Mouse (Mus musculus) forebrain, embryonic 12.5 days (tissue): ENCODE measurements around the gene Bod1. TPM values are rescaled to one million over a fixed set of nuclear protein-coding genes. Genes with fewer than 3 reads are reported as not detected.

Source experiments
- ATAC-seq: fragments of 200-750 bp; cut with Nextera tagmentation; 2 replicates; pipeline ENCODE4 v1.8.0; 2017; ENCODE audit warnings: moderate TSS enrichment; ENCODE audit not compliant: low FRiP score
- H3K27ac ChIP-seq: fragments of 300-500 bp; sonication (generic); 2 replicates; pipeline ENCODE4 v1.5.1; 2016; ENCODE audit warnings: mild to moderate bottlenecking
- H3K27me3 ChIP-seq: fragments of 300-500 bp; sonication (generic); 2 replicates; pipeline ENCODE4 v1.6.1; 2016; ENCODE audit warnings: mild to moderate bottlenecking
- H3K36me3 ChIP-seq: fragments of 300-500 bp; sonication (generic); replicated peaks from 2 replicates; pipeline ENCODE4 v1.6.1; 2016; ENCODE audit warnings: mild to moderate bottlenecking
- H3K4me1 ChIP-seq: fragments of 300-500 bp; sonication (generic); 2 replicates; pipeline ENCODE4 v1.6.1; 2016
- H3K4me2 ChIP-seq: fragments of 300-500 bp; sonication (generic); 2 replicates; pipeline ENCODE4 v1.6.1; 2016; ENCODE audit warnings: mild to moderate bottlenecking, moderate library complexity
- H3K4me3 ChIP-seq: fragments of 300-500 bp; sonication (generic); replicated peaks from 2 replicates; pipeline ENCODE4 v1.5.1; 2016; ENCODE audit warnings: mild to moderate bottlenecking
- H3K9ac ChIP-seq: fragments of 300-500 bp; sonication (generic); 2 replicates; pipeline ENCODE4 v1.6.1; 2016; ENCODE audit warnings: mild to moderate bottlenecking
- H3K9me3 ChIP-seq: fragments of 300-500 bp; sonication (generic); 2 replicates; pipeline ENCODE4 v1.6.1; 2016
- WGBS: fragments of 180-500 bp; shearing (Covaris S2); methylation state at CpG from one replicate; pipeline ENCODE4 v1.1.7; 2016; 5-methylcytosine and 5-hydroxymethylcytosine counted together
- polyA plus RNA-seq: library from polyadenylated mRNA; unstranded; fragments of >200 nt; fragmentation: Nextera tagmentation; extraction: Ambion mirVana; gene quantifications from 2 replicates; pipeline ENCODE4 v1.2.1, GENCODE M21; 2016

Bod1 gene
- polyA plus RNA-seq, 1 experiment from 2014 or later, result 162 TPM

DNA sequence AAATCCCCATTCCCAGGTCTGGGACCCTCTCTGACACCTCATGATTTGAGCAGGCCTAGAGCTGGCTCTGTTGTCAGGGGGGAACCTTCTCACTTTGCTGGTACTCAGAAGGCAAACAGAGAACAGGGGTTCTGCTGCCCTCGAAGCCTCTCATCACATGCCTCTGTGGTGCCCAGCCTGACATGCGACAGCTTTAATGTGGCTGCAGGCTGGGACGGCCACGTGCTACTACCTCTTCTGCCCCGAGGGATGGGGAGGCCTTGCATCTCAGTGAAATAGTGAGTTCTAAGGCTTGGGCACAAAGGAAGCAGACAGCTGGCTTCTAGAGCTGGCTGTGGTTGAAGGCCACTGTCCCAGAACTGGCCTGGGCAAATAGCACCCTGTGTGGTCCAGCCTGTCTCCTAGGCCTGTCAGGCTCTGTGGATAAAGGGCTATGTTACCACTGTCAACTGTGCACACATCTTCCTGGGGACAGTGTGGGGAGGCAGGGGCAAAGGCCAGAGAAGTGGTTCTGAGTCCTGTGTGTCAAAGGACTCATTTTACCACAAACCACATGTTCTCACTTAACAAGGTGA is 8.7 kb downstream of the Bod1 start:
- Histone ChIP-seq H3K4me3 (no peak overlapping the region), H3K36me3 (peaks cover 55% of the 10 kb centered on the region), H3K9ac (no peak overlapping the region), H3K27ac (no peak overlapping the region), H3K9me3 (no peaks in the 10 kb centered on the region), H3K4me1 (no peaks in the 10 kb centered on the region), H3K27me3 (no peaks in the 10 kb centered on the region), H3K4me2 (no peak overlapping the region)
- no peak for ATAC-seq
- 79% methylated on average over 5 of the region's 5 CpGs for WGBS

- Histone ChIP-seq H3K9me3 (no peaks in the 10 kb centered on the region), H3K4me3 (no peak overlapping the region), H3K36me3 (peaks cover 48% of the 10 kb centered on the region), H3K9ac (no peak overlapping the region), H3K4me1 (no peaks in the 10 kb centered on the region), H3K4me2 (no peak overlapping the region), H3K27me3 (no peaks in the 10 kb centered on the region), H3K27ac (no peak overlapping the region)
- no peak for ATAC-seq
- 89% methylated on average over 7 of the region's 7 CpGs for WGBS
Observed at GRCm38 (mm10) chr11:31662214-31662613, 9.5 kb downstream of the Bod1 start.

DNA sequence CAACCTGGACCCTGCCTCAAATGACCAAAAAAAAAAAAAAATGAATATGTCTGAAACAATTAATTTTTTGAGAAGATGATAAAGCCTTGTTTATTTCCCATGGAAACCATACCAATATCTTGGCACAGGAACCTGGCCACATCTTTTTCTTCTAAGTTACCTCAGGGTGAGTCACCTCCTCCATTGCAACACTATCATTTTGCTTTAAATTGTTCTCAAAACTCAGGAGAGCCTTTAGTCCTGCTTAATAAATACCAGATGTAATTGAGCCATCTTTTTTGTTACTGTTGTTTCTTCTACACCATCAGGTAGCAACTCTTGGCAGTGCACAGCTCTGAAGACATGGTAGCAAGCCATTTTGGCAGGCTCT is 13.9 kb downstream of the Bod1 start:
- ATAC-seq, result no peak
- Histone ChIP-seq H3K36me3 (peaks cover 5% of the 10 kb centered on the region; the same call in 1 of the 2 replicates), H3K4me3 (no peak overlapping the region), H3K4me2 (no peak overlapping the region), H3K9ac (no peak overlapping the region), H3K4me1 (no peaks in the 10 kb centered on the region), H3K9me3 (no peaks in the 10 kb centered on the region), H3K27me3 (no peaks in the 10 kb centered on the region), H3K27ac (no peak overlapping the region)

DNA sequence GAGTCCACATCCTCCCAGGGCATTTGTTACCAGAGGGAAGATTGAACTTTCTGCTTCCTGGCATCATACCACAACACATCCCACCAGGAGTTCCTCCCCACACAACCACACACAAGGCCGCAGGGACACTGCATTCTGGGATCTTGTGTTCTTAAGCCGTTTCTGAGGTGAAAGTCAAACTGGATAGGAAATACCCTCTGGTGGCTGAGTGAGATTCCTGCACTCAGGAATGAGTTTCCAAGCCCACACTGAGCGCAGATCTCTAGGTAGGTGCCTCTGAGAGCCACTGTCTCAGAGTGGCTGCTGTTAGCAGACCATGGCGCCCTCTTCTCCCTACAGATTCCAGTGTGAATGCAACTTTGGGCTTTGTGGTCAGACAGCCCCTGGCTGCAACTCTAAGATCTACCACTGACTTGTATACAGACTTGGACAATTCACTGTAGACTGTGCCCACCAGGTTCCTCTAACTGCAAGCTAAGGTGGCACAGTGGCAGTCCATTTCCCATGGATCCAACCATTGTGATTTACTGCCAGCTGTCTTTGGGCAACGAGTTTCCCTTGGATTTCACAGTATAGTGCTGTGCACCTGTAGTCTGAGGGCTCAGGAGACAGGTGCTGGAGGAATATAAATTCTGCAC is 14.4 kb downstream of the Bod1 start:
- H3K4me3 ChIP-seq, result no peak overlapping the region
- no peaks in the 10 kb centered on the region; the same call in 1 of the 2 replicates for H3K36me3 ChIP-seq
- ATAC-seq, result no peak

DNA sequence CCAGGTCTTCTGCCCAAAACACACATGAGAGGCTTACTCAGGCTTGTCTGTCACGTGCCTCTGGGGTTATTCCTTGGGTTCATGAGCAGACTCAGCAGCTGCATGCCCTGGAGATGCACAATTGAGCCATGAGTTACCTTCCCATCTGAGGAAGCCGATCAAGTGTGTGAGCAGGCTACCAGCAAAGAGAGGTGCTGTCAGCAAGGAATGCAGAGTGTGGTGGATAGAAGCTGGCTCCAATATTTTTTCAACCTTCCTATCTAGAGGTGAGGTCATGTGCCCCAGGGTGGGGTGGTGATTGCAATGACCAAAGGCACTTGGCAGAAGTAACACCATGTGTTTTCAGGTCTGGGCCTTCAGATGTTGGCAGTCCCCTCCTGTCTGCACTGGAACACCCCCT is 22.2 kb downstream of the Bod1 start:
- Histone ChIP-seq H3K4me2 (no peak overlapping the region), H3K4me3 (no peak overlapping the region), H3K4me1 (no peaks in the 10 kb centered on the region), H3K27me3 (no peaks in the 10 kb centered on the region), H3K9me3 (no peaks in the 10 kb centered on the region; the same call in 1 of the 2 replicates), H3K27ac (no peak overlapping the region), H3K9ac (no peak overlapping the region), H3K36me3 (no peaks in the 10 kb centered on the region)
- 64% methylated on average over 2 of the region's 2 CpGs for WGBS
- ATAC-seq, result no peak

More for the DNA sequence above, 14.4 kb downstream of the Bod1 start:
- no peak overlapping the region for H3K9ac ChIP-seq
- H3K27me3 ChIP-seq, result no peaks in the 10 kb centered on the region
- H3K4me1 ChIP-seq, result no peaks in the 10 kb centered on the region
- WGBS, result 78% methylated on average over 5 of the region's 5 CpGs
- H3K27ac ChIP-seq, result no peak overlapping the region
- no peak overlapping the region for H3K4me2 ChIP-seq
- H3K9me3 ChIP-seq, result no peaks in the 10 kb centered on the region; the same call in 1 of the 2 replicates

- WGBS, result 89% methylated on average over 10 of the region's 10 CpGs
- Histone ChIP-seq H3K4me1 (no peaks in the 10 kb centered on the region), H3K27ac (no peak overlapping the region), H3K36me3 (no peaks in the 10 kb centered on the region), H3K4me3 (no peak overlapping the region), H3K27me3 (no peaks in the 10 kb centered on the region), H3K4me2 (no peak overlapping the region), H3K9me3 (no peaks in the 10 kb centered on the region), H3K9ac (no peak overlapping the region)
- ATAC-seq, result no peak
Observed at GRCm38 (mm10) chr11:31647268-31647667, 24.4 kb downstream of the Bod1 start.

- Histone ChIP-seq H3K4me3 (no peak overlapping the region), H3K9ac (no peak overlapping the region), H3K27ac (no peak overlapping the region), H3K4me2 (no peak overlapping the region), H3K4me1 (no peaks in the 10 kb centered on the region), H3K9me3 (no peaks in the 10 kb centered on the region), H3K36me3 (no peaks in the 10 kb centered on the region), H3K27me3 (no peaks in the 10 kb centered on the region)
- no peak for ATAC-seq
- WGBS, result 100% methylated on average over 1 of the region's 1 CpGs
Observed at GRCm38 (mm10) chr11:31646571-31646970, 25.1 kb downstream of the Bod1 start.

DNA sequence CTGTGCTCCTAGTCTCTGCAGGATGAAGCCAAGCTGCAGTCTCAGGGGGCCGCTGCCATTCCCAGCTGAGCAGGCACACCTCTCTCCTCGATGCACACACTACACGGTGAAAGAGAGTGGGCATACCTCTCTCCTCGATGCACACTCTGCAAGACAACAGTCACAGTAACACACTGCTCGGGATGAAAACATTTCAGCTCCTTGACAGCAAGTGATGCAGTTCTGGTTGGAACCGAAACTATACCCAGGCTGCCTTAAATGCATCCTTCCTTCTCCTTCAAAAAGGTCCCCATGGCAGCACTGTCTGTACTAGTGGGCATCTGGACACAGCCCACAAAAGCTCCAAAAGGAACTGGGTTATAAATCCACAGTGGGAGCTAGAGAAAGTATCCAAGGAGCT is 28.6 kb downstream of the Bod1 start:
- Histone ChIP-seq H3K36me3 (no peaks in the 10 kb centered on the region), H3K27ac (no peak overlapping the region), H3K4me3 (no peak overlapping the region), H3K9me3 (no peaks in the 10 kb centered on the region), H3K4me2 (no peak overlapping the region), H3K27me3 (no peaks in the 10 kb centered on the region), H3K4me1 (no peaks in the 10 kb centered on the region), H3K9ac (no peak overlapping the region)
- ATAC-seq, result no peak
- WGBS, result 79% methylated on average over 6 of the region's 6 CpGs

DNA sequence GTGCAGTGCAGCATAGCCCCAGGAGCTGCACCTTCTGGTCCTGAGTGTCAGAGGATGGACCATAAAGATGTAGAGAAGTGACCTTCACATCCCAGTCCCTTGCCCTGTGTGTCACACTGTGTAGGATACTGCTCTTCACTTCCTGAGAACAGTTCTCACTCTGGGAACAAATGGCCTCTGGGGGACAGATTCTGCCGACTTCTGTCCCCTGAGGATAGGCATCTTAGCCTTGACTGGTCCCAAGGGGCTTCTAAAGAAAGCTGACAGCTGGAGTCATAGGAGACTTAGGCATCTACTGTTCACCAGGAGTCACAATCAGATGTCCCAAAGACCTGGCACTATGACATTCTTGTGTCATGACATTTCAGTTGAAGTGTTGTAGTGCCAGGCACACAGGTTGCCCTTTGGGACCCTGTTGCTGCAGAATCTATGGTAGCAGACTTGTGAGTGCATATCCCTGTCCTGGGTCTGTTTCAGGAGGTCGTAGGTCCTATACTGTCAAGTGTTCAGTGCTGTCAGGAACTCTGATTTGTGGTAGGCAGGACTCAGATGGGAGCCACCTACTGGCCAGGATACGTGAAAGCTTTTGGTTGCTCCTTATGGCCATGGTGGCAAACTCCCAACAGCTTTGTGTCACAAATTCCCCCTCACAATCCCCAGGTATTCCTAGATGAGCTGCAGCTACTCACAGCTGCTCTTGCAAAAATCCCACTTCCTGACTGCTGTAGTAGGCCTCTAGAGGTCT is 30.4 kb downstream of the Bod1 start:
- Histone ChIP-seq H3K36me3 (no peaks in the 10 kb centered on the region), H3K4me1 (no peaks in the 10 kb centered on the region), H3K4me2 (no peak overlapping the region), H3K9ac (no peak overlapping the region), H3K4me3 (no peak overlapping the region), H3K27ac (no peak overlapping the region), H3K27me3 (no peaks in the 10 kb centered on the region), H3K9me3 (no peaks in the 10 kb centered on the region)
- no peak for ATAC-seq
- WGBS, result 50% methylated on average over 3 of the region's 3 CpGs

DNA sequence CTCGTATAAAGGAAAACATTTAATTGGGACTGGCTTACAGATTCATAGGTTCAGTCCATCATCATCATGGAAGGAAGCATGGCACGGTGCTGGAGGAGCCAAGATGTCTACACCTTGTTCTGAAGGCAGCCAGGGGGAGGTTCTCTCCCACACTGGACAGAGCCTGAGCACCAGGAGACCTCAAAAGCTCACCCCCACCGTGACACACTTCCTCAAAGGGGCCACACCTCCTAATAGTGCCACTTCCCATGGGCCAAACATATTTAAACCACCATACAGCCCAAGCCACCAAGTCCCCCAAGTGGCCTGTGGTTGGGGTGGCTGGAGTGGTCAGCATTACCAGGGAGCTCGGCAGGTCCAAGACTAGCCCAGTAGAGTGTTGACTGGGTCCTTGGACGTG is 31.5 kb downstream of the Bod1 start:
- no peak for ATAC-seq
- Histone ChIP-seq H3K4me2 (no peak overlapping the region), H3K27ac (no peak overlapping the region), H3K4me3 (no peak overlapping the region), H3K9me3 (no peaks in the 10 kb centered on the region), H3K27me3 (no peaks in the 10 kb centered on the region), H3K9ac (no peak overlapping the region), H3K4me1 (no peaks in the 10 kb centered on the region), H3K36me3 (no peaks in the 10 kb centered on the region)
- 75% methylated on average over 5 of the region's 5 CpGs for WGBS

DNA sequence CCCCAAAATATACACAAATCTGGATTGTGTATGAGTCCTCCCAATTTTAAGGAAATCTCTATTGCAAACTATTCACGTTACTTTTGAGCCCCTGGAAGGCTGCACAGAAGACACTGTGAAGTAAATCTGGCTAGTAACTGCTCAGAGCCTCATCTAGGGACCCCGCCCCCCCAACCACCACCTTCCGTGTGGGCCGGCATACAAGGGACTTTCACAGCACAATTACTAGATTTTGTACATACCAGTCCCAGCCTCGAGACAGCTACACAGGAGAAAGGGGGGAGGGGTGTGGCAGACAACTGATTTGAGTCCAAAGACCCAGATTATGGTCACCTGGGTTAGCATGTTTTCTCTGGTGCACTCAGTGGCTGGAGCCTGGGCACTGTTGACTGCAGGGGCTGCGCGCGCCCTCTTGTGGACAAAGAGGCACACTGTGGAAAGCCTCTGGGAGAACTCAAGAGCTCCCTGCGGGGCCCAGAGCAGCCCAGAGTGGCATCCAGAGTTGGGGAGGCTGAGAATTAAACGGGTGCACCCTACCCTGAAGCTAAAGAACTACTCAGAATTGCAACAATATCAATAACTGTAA is 33.8 kb downstream of the Bod1 start:
- Histone ChIP-seq H3K9me3 (no peaks in the 10 kb centered on the region), H3K36me3 (no peaks in the 10 kb centered on the region), H3K9ac (no peak overlapping the region), H3K4me3 (no peak overlapping the region), H3K4me1 (no peaks in the 10 kb centered on the region), H3K4me2 (no peak overlapping the region), H3K27ac (no peak overlapping the region), H3K27me3 (no peaks in the 10 kb centered on the region)
- ATAC-seq, result peak; percentile 70; the same call in 1 of the 2 replicates
- 32% methylated on average over 10 of the region's 10 CpGs for WGBS

- 90% methylated on average over 5 of the region's 5 CpGs for WGBS
Observed at GRCm38 (mm10) chr11:31628700-31629099, 43.0 kb downstream of the Bod1 start.

More at GRCm38 (mm10) chr11:31628700-31629099, 43.0 kb downstream of the Bod1 start:
- no peak for ATAC-seq
- Histone ChIP-seq H3K36me3 (no peaks in the 10 kb centered on the region), H3K4me2 (no peak overlapping the region), H3K4me3 (no peak overlapping the region), H3K4me1 (no peaks in the 10 kb centered on the region), H3K9me3 (no peaks in the 10 kb centered on the region), H3K9ac (no peak overlapping the region), H3K27ac (no peak overlapping the region), H3K27me3 (no peaks in the 10 kb centered on the region)
